Mouse (Mus musculus) heart, embryonic 16.5 days (tissue): Measurements from ENCODE around the gene Hsp90ab1. TPM values are rescaled to one million over a fixed set of nuclear protein-coding genes. Genes with fewer than 3 reads are reported as not detected.

ENCODE experiments used
- ATAC-seq: fragments of 200-750 bp; cut with Nextera tagmentation; replicated peaks from 2 replicates; pipeline ENCODE4 v1.8.0; 2017; ENCODE audit warnings: moderate number of reproducible peaks; ENCODE audit not compliant: insufficient read depth, low FRiP score; ENCODE audit errors: extremely low read depth
- H3K27ac ChIP-seq: fragments of 300-500 bp; sonication (generic); 2 replicates; pipeline ENCODE4 v1.5.1; 2014; ENCODE audit warnings: mild to moderate bottlenecking, low read length, control low read depth, moderate library complexity
- H3K27me3 ChIP-seq: fragments of 300-500 bp; sonication (generic); 2 replicates; pipeline ENCODE4 v1.6.1; 2014; ENCODE audit warnings: low read length, mixed read lengths; ENCODE audit not compliant: control insufficient read depth, insufficient read depth
- H3K36me3 ChIP-seq: fragments of 300-500 bp; sonication (generic); 2 replicates; pipeline ENCODE4 v1.6.1; 2014; ENCODE audit not compliant: control insufficient read depth, insufficient read depth
- H3K4me1 ChIP-seq: fragments of 300-500 bp; sonication (generic); 2 replicates; pipeline ENCODE4 v1.6.1; 2014; ENCODE audit warnings: low read length, mixed read lengths; ENCODE audit not compliant: control insufficient read depth, insufficient read depth
- H3K4me2 ChIP-seq: fragments of 300-500 bp; sonication (generic); 2 replicates; pipeline ENCODE4 v1.6.1; 2014; ENCODE audit warnings: low read depth, mild to moderate bottlenecking, control low read depth, low read length
- H3K4me3 ChIP-seq: fragments of 300-500 bp; sonication (generic); 2 replicates; pipeline ENCODE4 v1.5.1; 2014; ENCODE audit warnings: mild to moderate bottlenecking, control low read depth, low read length
- H3K9ac ChIP-seq: fragments of 300-500 bp; sonication (generic); 2 replicates; pipeline ENCODE4 v1.6.1; 2014; ENCODE audit warnings: low read length, control low read depth
- H3K9me3 ChIP-seq: fragments of 300-500 bp; sonication (generic); replicated peaks from 2 replicates; pipeline ENCODE4 v1.6.1; 2016; ENCODE audit warnings: low read length; ENCODE audit not compliant: control insufficient read depth
- WGBS: fragments of 180-500 bp; shearing (Covaris S2); extraction: QIAGEN DNeasy Blood & Tissue Kit; methylation state at CpG from one replicate; pipeline ENCODE4 v1.1.7; 2014; 5-methylcytosine and 5-hydroxymethylcytosine counted together
- polyA plus RNA-seq: library from polyadenylated mRNA; unstranded; fragments of >200 nt; fragmentation: Nextera tagmentation; extraction: Ambion mirVana; gene quantifications from 2 replicates; pipeline ENCODE4 v1.2.1, GENCODE M21; 2015

Gene Hsp90ab1
- polyA plus RNA-seq, 1 experiment from 2014 or later: 1,191 TPM

- Histone ChIP-seq H3K36me3 (no peaks in the 10 kb centered on the region), H3K4me2 (peak overlapping the region; percentile 99), H3K4me1 (peaks cover 17% of the 10 kb centered on the region), H3K9ac (0 out of 2 replicates have a peak overlapping the region, but pooled peaks have one; percentile 21), H3K27ac (no peak overlapping the region), H3K27me3 (peaks cover 48% of the 10 kb centered on the region), H3K9me3 (no peaks in the 10 kb centered on the region), H3K4me3 (no peak overlapping the region; the same call in 1 of the 2 replicates)
- no peak for ATAC-seq
- WGBS: 34% methylated on average over 5 of the region's 5 CpGs
Observed at GRCm38 (mm10) chr17:45550253-45550652, 22.8 kb downstream of the Hsp90ab1 start.

- 2% methylated on average over 13 of the region's 29 CpGs for WGBS
- H3K9me3 ChIP-seq: no peaks in the 10 kb centered on the region
- H3K36me3 ChIP-seq: no peaks in the 10 kb centered on the region
- H3K9ac ChIP-seq: peak within 1 kb of the TSS; percentile 73
- H3K4me2 ChIP-seq: peak within 1 kb of the TSS; percentile 99
- peak within 1 kb of the TSS; percentile 73 for H3K4me3 ChIP-seq
- H3K27me3 ChIP-seq: peaks cover 53% of the 10 kb centered on the region
- 0 out of 2 replicates have a peak, but pooled peaks have one; percentile 5 for ATAC-seq
- no peak within 1 kb of the TSS for H3K27ac ChIP-seq
- H3K4me1 ChIP-seq: peaks cover 21% of the 10 kb centered on the region
Observed at GRCm38 (mm10) chr17:45549617-45550181, 23.4 kb downstream of the Hsp90ab1 start, which contains the start of gene Tmem151b. TSS of gene Tmem151b (minus strand) at chr17:45549677.

- peak overlapping the region; percentile 99 for H3K4me2 ChIP-seq
- peaks cover 23% of the 10 kb centered on the region for H3K4me1 ChIP-seq
- WGBS: 3% methylated on average over 58 of the region's 68 CpGs
- H3K4me3 ChIP-seq: peak overlapping the region; percentile 73
- peaks cover 62% of the 10 kb centered on the region for H3K27me3 ChIP-seq
- peak overlapping the region; percentile 73 for H3K9ac ChIP-seq
- ATAC-seq: peak; percentile 15
- H3K27ac ChIP-seq: no peak overlapping the region
- H3K9me3 ChIP-seq: no peaks in the 10 kb centered on the region
- no peaks in the 10 kb centered on the region for H3K36me3 ChIP-seq
Observed at GRCm38 (mm10) chr17:45548541-45549512, 24.2 kb downstream of the Hsp90ab1 start.

GRCm38 (mm10) chr17:45547461-45548190 is 25.4 kb downstream of the Hsp90ab1 start:
- Histone ChIP-seq H3K36me3 (no peaks in the 10 kb centered on the region), H3K9me3 (no peaks in the 10 kb centered on the region), H3K4me2 (no peak overlapping the region), H3K27me3 (peaks cover 72% of the 10 kb centered on the region), H3K27ac (no peak overlapping the region), H3K4me1 (peaks cover 23% of the 10 kb centered on the region), H3K9ac (no peak overlapping the region), H3K4me3 (no peak overlapping the region)
- 70% methylated on average over 5 of the region's 5 CpGs for WGBS
- ATAC-seq: no peak

GRCm38 (mm10) chr17:45546941-45547340 is 26.1 kb downstream of the Hsp90ab1 start:
- Histone ChIP-seq H3K4me2 (no peak overlapping the region), H3K36me3 (no peaks in the 10 kb centered on the region), H3K27ac (no peak overlapping the region), H3K9me3 (no peaks in the 10 kb centered on the region), H3K4me3 (no peak overlapping the region), H3K4me1 (peaks cover 22% of the 10 kb centered on the region), H3K27me3 (peaks cover 74% of the 10 kb centered on the region), H3K9ac (no peak overlapping the region)
- 69% methylated on average over 16 of the region's 16 CpGs for WGBS
- ATAC-seq: no peak

GRCm38 (mm10) chr17:45545278-45545961 is 27.7 kb downstream of the Hsp90ab1 start:
- no peak overlapping the region for H3K9ac ChIP-seq
- no peaks in the 10 kb centered on the region for H3K9me3 ChIP-seq
- no peak for ATAC-seq
- 6% methylated on average over 74 of the region's 74 CpGs for WGBS
- H3K4me2 ChIP-seq: peak overlapping the region; percentile 59
- peak overlapping the region; percentile 31 for H3K4me3 ChIP-seq
- no peaks in the 10 kb centered on the region for H3K36me3 ChIP-seq
- peaks cover 20% of the 10 kb centered on the region for H3K4me1 ChIP-seq
- no peak overlapping the region for H3K27ac ChIP-seq
- peaks cover 83% of the 10 kb centered on the region for H3K27me3 ChIP-seq

- Histone ChIP-seq H3K9ac (no peak overlapping the region), H3K4me1 (peaks cover 14% of the 10 kb centered on the region), H3K9me3 (no peaks in the 10 kb centered on the region), H3K27me3 (peaks cover 85% of the 10 kb centered on the region), H3K4me2 (peak overlapping the region; percentile 59), H3K27ac (no peak overlapping the region), H3K36me3 (no peaks in the 10 kb centered on the region), H3K4me3 (peak overlapping the region; percentile 31)
- ATAC-seq: no peak
- 5% methylated on average over 46 of the region's 46 CpGs for WGBS
Observed at GRCm38 (mm10) chr17:45544873-45545277, 28.2 kb downstream of the Hsp90ab1 start.

- Histone ChIP-seq H3K4me1 (peaks cover 10% of the 10 kb centered on the region), H3K4me3 (peak overlapping the region; percentile 31), H3K4me2 (peak overlapping the region; percentile 59), H3K27ac (no peak overlapping the region), H3K9ac (no peak overlapping the region), H3K9me3 (no peaks in the 10 kb centered on the region), H3K36me3 (no peaks in the 10 kb centered on the region), H3K27me3 (peaks cover 91% of the 10 kb centered on the region)
- no peak for ATAC-seq
- 10% methylated on average over 24 of the region's 24 CpGs for WGBS
Observed at GRCm38 (mm10) chr17:45544001-45544872, 28.8 kb downstream of the Hsp90ab1 start.
